Mouse (Mus musculus) intestine, postnatal 0 days (tissue): ENCODE measurements at regions not wholly inside any gene's neighbourhood (a gene's known extent, or its start where the extent isn't known, plus 50 kb on each side); places are given as distances from the start of the nearest gene placed in this dataset.

Source experiments
- ATAC-seq: fragments of 200-750 bp; cut with Nextera tagmentation; 2 replicates; pipeline ENCODE4 v1.8.0; 2017; ENCODE audit warnings: mild to moderate bottlenecking, moderate TSS enrichment, moderate library complexity
- H3K27ac ChIP-seq: fragments of 300-500 bp; sonication (generic); 2 replicates; pipeline ENCODE4 v1.5.1; 2014; ENCODE audit warnings: mild to moderate bottlenecking, low read depth, low read length, moderate library complexity
- H3K27me3 ChIP-seq: fragments of 300-500 bp; sonication (generic); replicated peaks from 2 replicates; pipeline ENCODE4 v1.6.1; 2014; ENCODE audit warnings: low read length, mixed read lengths; ENCODE audit not compliant: control insufficient read depth, insufficient read depth
- H3K36me3 ChIP-seq: fragments of 300-500 bp; sonication (generic); 2 replicates; pipeline ENCODE4 v1.6.1; 2014; ENCODE audit warnings: mild to moderate bottlenecking, moderate library complexity; ENCODE audit not compliant: control insufficient read depth, insufficient read depth
- H3K4me1 ChIP-seq: fragments of 300-500 bp; sonication (generic); replicated peaks from 2 replicates; pipeline ENCODE4 v1.6.1; 2014; ENCODE audit warnings: antibody characterized with exemption, low read length, mixed read lengths; ENCODE audit not compliant: control insufficient read depth, insufficient read depth
- H3K4me2 ChIP-seq: fragments of 300-500 bp; sonication (generic); replicated peaks from 2 replicates; pipeline ENCODE4 v1.6.1; 2014; ENCODE audit warnings: low read depth, mild to moderate bottlenecking, moderate library complexity
- H3K4me3 ChIP-seq: fragments of 300-500 bp; sonication (generic); 2 replicates; pipeline ENCODE4 v1.5.1; 2014; ENCODE audit warnings: low read depth, low read length
- H3K9ac ChIP-seq: fragments of 300-500 bp; sonication (generic); 2 replicates; pipeline ENCODE4 v1.6.1; 2014; ENCODE audit warnings: mild to moderate bottlenecking, low read depth, low read length
- H3K9me3 ChIP-seq: fragments of 300-500 bp; sonication (generic); 2 replicates; pipeline ENCODE4 v1.6.1; 2016; ENCODE audit warnings: mixed run types; ENCODE audit not compliant: control insufficient read depth
- CTCF ChIP-seq: sonication (generic); IDR thresholded peaks from 2 replicates; pipeline ENCODE4 v1.5.1; 2016; ENCODE audit warnings: low read depth, mild to moderate bottlenecking, control low read depth, antibody characterized with exemption, moderate library complexity
- WGBS: fragments of 180-500 bp; shearing (Covaris S2); extraction: QIAGEN DNeasy Blood & Tissue Kit; methylation state at CpG from one replicate; pipeline ENCODE4 v1.1.7; 2014; 5-methylcytosine and 5-hydroxymethylcytosine counted together

DNA sequence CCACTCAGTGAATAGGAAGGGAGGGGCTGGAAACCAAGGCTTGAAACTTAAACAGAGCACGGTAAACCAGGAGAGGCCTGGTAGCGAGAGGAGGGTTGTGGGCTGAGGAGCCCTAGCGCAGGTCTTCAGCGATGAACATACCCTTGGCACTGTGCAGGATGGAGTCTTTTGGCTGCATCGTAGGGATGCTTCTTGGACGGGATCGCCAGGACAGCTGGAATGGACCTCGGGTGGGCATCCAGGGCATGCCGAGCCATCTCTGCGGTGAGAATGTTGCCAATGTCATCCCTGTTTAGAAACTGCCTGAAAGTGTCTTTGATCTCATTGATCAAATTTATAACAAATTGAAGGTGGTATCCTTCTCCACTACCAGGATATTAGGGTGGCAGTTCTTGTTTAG lies 192.2 kb upstream of the Usp25 start:
- Histone ChIP-seq H3K4me1 (no peaks in the 10 kb centered on the region), H3K27ac (no peak overlapping the region), H3K9ac (no peak overlapping the region), H3K4me2 (no peak overlapping the region), H3K4me3 (no peak overlapping the region), H3K27me3 (no peaks in the 10 kb centered on the region), H3K36me3 (no peaks in the 10 kb centered on the region), H3K9me3 (no peaks in the 10 kb centered on the region)
- 91% methylated on average over 10 of the region's 10 CpGs for WGBS
- no peak for TF ChIP-seq CTCF
- ATAC-seq, result no peak

DNA sequence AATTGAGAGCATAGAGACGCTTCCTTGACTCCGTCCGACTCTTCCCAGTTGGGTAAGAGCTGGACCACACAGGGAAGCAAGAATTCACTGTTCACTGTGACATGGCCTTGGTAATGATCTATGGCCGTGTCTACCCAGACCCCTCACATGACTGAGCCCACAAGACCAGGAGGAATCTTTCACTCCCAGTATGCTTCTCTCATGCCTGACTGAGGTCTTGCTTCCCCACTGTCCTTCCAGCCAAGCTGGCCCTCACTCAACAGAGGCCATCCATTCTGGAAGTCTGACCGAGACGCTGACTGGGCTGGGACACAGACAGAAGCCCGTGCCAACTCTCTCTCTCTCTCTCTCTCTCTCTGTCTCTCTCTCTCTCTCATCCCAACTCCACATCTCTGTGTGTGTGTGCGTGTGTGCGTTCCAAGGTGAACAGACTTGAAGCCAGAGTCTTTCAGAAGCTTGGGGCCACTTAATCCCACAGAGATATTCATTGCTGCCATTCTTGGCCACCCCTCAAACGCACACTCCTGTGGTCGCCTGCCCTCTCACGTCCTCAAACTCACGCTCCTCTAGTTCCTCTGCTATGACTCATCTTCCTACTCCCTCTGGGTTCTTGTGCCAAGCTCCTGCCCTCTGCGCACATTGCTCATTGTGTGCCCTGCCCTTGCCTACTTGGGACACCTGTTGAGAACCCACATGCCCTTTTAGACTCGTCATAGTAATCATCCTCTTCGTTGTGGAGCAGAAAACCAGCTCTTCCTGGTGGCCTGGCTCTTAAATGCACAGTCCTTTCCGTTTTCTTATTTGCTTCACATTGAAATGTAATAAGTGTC lies 197.2 kb upstream of the Usp25 start:
- H3K4me1 ChIP-seq, result no peaks in the 10 kb centered on the region
- 87% methylated on average over 17 of the region's 17 CpGs for WGBS
- no peak overlapping the region for H3K27ac ChIP-seq
- H3K4me2 ChIP-seq, result no peak overlapping the region
- H3K27me3 ChIP-seq, result no peaks in the 10 kb centered on the region
- no peak for ATAC-seq
- no peak for TF ChIP-seq CTCF
- no peak overlapping the region for H3K4me3 ChIP-seq
- H3K9me3 ChIP-seq, result no peaks in the 10 kb centered on the region
- no peaks in the 10 kb centered on the region for H3K36me3 ChIP-seq
- H3K9ac ChIP-seq, result no peak overlapping the region

DNA sequence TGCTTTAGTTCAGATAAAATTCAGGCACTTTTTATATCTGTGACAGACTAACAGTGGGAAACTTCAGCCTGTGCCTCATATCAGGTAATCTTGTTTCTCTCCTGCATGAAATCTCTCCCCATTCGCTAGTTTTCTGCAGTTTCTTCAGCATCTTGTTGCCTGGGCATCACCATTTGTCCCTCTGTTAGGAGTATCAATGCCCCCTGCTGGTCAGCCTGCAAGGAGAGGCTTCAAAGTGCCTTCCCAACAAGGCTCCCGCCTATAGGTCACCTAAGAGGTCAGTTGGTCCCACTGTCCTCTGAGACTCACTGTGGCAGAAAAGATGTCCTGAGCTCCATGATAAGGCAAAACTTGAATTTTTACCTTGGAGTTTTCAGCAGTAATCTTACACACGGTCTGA lies 209.8 kb upstream of the Usp25 start:
- Histone ChIP-seq H3K27me3 (no peaks in the 10 kb centered on the region), H3K4me3 (no peak overlapping the region), H3K9ac (no peak overlapping the region), H3K27ac (no peak overlapping the region), H3K9me3 (no peaks in the 10 kb centered on the region), H3K4me2 (no peak overlapping the region), H3K36me3 (no peaks in the 10 kb centered on the region), H3K4me1 (no peaks in the 10 kb centered on the region)
- no peak for ATAC-seq
- TF ChIP-seq CTCF, result peak; percentile 76
- 35% methylated on average over 3 of the region's 3 CpGs for WGBS

DNA sequence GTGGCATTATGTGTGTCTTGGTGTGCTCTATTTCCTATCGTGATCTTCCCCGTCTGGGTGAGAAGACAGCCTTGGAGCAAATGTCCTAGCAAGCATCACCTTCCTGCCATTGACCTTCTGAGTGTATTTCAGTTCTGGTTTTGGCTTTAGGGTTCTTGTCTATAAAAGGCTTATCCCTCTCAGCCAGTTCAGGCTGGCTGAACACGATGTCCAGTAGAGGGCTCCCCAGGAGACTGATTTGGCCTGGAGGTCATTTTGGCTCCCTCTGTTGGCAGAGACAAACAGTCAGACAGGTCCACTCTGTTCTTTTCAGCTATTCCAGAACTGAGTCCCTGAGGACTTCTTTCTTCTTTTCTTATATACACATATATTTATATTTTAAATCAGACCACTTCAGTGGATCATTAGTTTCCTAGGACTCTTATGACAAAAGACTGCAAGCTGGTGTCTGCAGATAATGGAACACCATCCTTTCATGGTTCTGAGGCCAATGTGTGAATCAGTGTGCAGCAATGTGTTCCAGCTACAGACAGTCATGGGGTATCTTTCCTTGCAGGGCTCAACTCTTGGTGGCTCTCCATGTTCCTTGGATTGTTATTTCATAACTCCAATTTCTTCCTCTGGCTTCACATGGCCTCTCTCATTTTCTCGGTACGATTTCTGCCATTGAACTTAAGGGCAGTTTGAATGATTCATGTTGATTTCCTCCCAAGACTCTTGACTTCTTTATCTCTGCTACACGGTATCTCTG lies 226.9 kb upstream of the Usp25 start:
- peak; percentile 93 for TF ChIP-seq CTCF
- Histone ChIP-seq H3K27me3 (no peaks in the 10 kb centered on the region), H3K4me2 (no peak overlapping the region), H3K9ac (no peak overlapping the region), H3K4me3 (no peak overlapping the region), H3K9me3 (no peaks in the 10 kb centered on the region), H3K36me3 (no peaks in the 10 kb centered on the region), H3K4me1 (no peaks in the 10 kb centered on the region), H3K27ac (no peak overlapping the region)
- peak; percentile 61 for ATAC-seq
- 69% methylated on average over 6 of the region's 6 CpGs for WGBS

DNA sequence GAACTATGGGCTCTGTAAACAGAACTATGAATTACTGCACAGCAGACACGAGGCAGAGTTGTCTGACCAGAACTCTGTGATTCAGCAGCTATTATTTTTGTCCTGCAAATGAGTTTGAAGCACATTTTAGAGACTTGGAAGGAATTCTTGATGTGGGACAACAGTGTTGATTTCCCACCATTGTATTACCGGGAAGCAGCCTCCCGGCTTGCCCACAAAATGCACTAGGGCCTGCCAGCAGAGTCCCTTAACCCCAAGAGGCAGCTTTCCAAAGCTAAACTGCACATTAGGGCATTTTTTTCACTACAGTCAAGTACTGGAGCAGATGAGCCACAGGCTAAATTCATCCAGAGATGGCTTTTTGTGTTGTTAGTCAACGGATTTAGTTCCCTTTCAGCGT lies 230.8 kb upstream of the Usp25 start:
- Histone ChIP-seq H3K9ac (no peak overlapping the region), H3K27ac (no peak overlapping the region), H3K4me2 (no peak overlapping the region), H3K4me1 (no peaks in the 10 kb centered on the region), H3K27me3 (no peaks in the 10 kb centered on the region), H3K4me3 (no peak overlapping the region), H3K9me3 (no peaks in the 10 kb centered on the region), H3K36me3 (no peaks in the 10 kb centered on the region)
- WGBS, result 69% methylated on average over 5 of the region's 5 CpGs
- no peak for ATAC-seq
- TF ChIP-seq CTCF, result no peak

DNA sequence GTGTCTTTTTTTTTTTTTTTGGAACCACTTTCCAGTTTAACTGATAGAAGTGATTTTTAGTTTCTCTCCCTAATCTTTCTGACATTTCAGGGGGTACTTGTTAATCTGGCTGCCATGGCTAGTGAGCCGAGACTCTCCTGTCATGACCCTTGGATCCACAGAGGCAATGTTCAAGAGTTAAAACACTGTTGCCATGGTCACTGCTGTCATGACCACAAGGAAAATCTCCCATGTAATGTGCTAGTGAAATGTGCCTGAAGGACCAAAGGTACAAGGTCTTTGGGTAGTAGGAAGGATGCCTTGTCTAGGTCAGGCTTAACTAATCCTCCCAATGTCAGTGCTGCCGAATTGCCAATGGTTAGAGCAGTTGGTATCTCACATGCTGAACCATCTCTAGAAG lies 237.7 kb upstream of the Usp25 start:
- Histone ChIP-seq H3K4me2 (no peak overlapping the region), H3K9ac (no peak overlapping the region), H3K9me3 (no peaks in the 10 kb centered on the region), H3K27ac (no peak overlapping the region), H3K4me1 (no peaks in the 10 kb centered on the region), H3K4me3 (no peak overlapping the region), H3K36me3 (no peaks in the 10 kb centered on the region), H3K27me3 (no peaks in the 10 kb centered on the region)
- no peak for TF ChIP-seq CTCF
- 78% methylated on average over 2 of the region's 2 CpGs for WGBS
- ATAC-seq, result no peak
